Mouse (Mus musculus) midbrain, embryonic 15.5 days (tissue): ENCODE results near the gene B3galnt1. TPM values are rescaled to one million over a fixed set of nuclear protein-coding genes. Genes with fewer than 3 reads are reported as not detected.
A peak's percentile ranks its signal among the peaks of the same experiment; 100 is the strongest.

Experiments
- ATAC-seq: fragments of 200-750 bp; cut with Nextera tagmentation; replicated peaks from 2 replicates; pipeline ENCODE4 v1.8.0; 2017; ENCODE audit warnings: moderate TSS enrichment
- H3K27ac ChIP-seq: fragments of 300-500 bp; sonication (generic); 2 replicates; pipeline ENCODE4 v1.5.1; 2015; ENCODE audit warnings: mild to moderate bottlenecking, inconsistent platforms
- H3K27me3 ChIP-seq: fragments of 300-500 bp; sonication (generic); replicated peaks from 2 replicates; pipeline ENCODE4 v1.6.1; 2015; ENCODE audit warnings: inconsistent platforms
- H3K36me3 ChIP-seq: fragments of 300-500 bp; sonication (generic); replicated peaks from 2 replicates; pipeline ENCODE4 v1.6.1; 2015; ENCODE audit warnings: inconsistent platforms
- H3K4me1 ChIP-seq: fragments of 300-500 bp; sonication (generic); 2 replicates; pipeline ENCODE4 v1.6.1; 2015; ENCODE audit warnings: inconsistent platforms
- H3K4me2 ChIP-seq: fragments of 300-500 bp; sonication (generic); 2 replicates; pipeline ENCODE4 v1.6.1; 2015; ENCODE audit warnings: inconsistent platforms, mild to moderate bottlenecking, moderate library complexity
- H3K4me3 ChIP-seq: fragments of 300-500 bp; sonication (generic); 2 replicates; pipeline ENCODE4 v1.5.1; 2015; ENCODE audit warnings: mild to moderate bottlenecking, inconsistent platforms
- H3K9ac ChIP-seq: fragments of 300-500 bp; sonication (generic); 2 replicates; pipeline ENCODE4 v1.6.1; 2015; ENCODE audit warnings: mild to moderate bottlenecking, inconsistent platforms
- H3K9me3 ChIP-seq: fragments of 300-500 bp; sonication (generic); 2 replicates; pipeline ENCODE4 v1.6.1; 2016; ENCODE audit warnings: inconsistent platforms
- WGBS: fragments of 180-500 bp; shearing (Covaris S2); methylation state at CpG from one replicate; pipeline ENCODE4 v1.1.7; 2015; ENCODE audit warnings: mixed read lengths; 5-methylcytosine and 5-hydroxymethylcytosine counted together
- polyA plus RNA-seq: library from polyadenylated mRNA; unstranded; fragments of >200 nt; fragmentation: Nextera tagmentation; extraction: Ambion mirVana; gene quantifications from 2 replicates; pipeline ENCODE4 v1.2.1, GENCODE M21; 2015

B3galnt1 gene
- polyA plus RNA-seq, 1 experiment from 2014 or later = 103 TPM

DNA sequence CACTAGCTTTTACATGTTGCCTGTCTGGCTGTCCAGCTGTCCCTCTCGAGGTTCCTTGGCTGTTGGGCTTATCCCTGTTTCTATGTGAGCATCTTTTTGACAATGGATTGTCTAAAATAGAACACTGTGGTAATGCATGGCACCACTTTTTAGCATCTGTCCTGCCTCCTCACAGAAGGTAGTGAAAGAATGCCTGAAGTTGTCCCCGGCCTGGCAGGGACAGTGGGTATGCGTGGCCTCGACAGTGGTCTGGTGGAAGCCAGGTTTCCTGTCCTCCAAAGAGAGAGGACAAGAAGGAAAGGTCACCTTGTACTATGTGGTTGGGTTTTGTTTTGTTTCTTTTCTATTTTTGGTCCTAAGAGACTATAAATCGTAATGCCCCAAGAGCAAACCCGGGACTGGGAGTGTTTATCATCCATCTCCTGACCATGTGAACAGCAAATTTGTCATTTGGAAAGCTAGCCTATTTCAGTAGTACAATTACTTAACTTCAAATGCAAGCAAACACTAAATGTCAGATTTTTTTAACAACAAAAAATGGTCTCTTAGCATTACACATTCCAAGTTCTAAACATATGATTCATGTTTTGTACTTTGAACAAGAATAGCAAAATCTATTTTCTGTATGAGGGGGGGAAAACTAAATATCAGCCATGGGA lies 39.3 kb downstream of the B3galnt1 start:
- Histone ChIP-seq H3K4me1 (no peaks in the 10 kb centered on the region), H3K4me2 (no peak overlapping the region), H3K4me3 (no peak overlapping the region), H3K9me3 (no peaks in the 10 kb centered on the region), H3K9ac (no peak overlapping the region), H3K27ac (no peak overlapping the region), H3K36me3 (no peaks in the 10 kb centered on the region), H3K27me3 (no peaks in the 10 kb centered on the region)
- no peak for ATAC-seq
- 91% methylated on average over 6 of the region's 6 CpGs for WGBS

DNA sequence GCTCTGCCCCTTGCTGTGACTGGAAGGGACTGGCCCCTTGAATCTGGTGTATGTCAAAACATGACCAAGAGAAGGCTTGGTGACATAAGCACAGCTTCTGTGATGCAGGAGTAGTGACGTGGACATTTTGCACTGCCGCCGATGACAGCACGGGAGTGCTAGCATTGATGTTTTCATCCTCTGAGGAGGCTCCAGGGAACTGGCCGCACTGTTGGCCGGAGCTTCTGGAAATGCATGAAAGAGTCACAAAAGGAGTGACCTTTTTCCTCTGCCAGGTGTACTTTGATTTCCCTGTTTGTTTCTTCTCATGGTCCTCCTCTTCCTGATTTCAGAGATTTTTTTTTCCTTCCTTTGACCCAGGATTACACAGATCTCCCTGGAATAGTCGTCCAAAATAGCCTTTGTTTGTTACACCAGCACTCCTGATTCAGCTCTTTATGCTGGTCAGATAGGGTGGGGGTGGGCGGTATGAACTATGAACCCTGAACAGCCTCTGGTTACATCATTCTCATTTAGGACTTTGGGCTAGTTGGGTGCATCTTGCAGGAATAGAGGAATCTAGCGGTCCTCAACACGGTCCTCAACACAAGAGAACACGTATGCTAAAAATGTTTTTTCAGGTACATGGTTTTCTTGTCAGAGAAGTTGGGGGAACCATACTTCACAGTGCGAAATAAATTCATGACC lies 42.5 kb downstream of the B3galnt1 start:
- no peak; the same call in 1 of the 2 replicates for ATAC-seq
- 75% methylated on average over 12 of the region's 12 CpGs for WGBS
- no peak overlapping the region for H3K9ac ChIP-seq
- no peaks in the 10 kb centered on the region for H3K27me3 ChIP-seq
- no peaks in the 10 kb centered on the region for H3K36me3 ChIP-seq
- no peak overlapping the region for H3K4me3 ChIP-seq
- no peak overlapping the region for H3K27ac ChIP-seq
- no peak overlapping the region for H3K4me2 ChIP-seq
- no peaks in the 10 kb centered on the region for H3K9me3 ChIP-seq
- no peaks in the 10 kb centered on the region for H3K4me1 ChIP-seq

DNA sequence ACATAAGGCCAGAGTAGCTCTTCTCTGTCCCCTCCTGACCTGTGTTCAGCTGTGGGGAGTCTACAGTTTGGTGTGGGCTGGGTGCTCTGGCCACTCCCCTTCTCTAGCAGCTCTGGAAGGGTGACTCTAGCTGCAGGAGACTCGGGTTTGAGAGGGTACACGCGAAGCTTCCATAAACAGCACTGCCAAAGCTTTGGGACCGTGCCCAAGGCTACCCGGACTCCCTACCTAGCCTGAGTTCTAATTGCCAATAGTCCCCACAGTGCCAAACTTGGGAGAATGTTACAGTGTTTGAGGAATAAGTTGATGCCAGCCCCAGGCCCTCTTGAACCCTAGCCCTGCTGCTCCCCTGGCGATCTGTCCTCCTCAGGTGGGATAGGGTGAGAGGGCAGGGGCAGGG lies 43.2 kb downstream of the B3galnt1 start:
- ATAC-seq = no peak
- Histone ChIP-seq H3K4me3 (no peak overlapping the region), H3K4me1 (no peaks in the 10 kb centered on the region), H3K4me2 (no peak overlapping the region), H3K36me3 (no peaks in the 10 kb centered on the region), H3K9me3 (no peaks in the 10 kb centered on the region), H3K27ac (no peak overlapping the region), H3K27me3 (no peaks in the 10 kb centered on the region), H3K9ac (no peak overlapping the region)
- 87% methylated on average over 6 of the region's 6 CpGs for WGBS

DNA sequence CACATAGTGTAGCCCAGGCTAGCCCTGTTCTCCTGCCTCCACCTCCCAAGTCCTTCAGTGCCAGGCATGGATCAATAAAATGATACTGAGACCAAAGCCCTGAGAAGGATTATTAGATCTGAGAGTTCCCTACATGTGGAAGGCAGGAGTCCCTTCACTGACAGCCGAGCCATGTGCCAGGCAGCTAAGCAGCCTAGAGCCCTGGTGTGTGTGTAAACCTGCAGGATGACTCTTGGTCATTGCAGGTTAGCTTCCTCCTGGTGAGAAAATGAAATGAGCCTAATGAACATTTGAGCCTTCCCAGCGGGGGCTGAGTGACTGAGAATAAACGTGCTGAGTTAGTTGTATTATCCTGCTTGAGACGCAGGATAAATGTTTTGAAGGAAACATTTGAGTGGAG lies 49.2 kb downstream of the B3galnt1 start:
- no peaks in the 10 kb centered on the region for H3K27me3 ChIP-seq
- no peaks in the 10 kb centered on the region for H3K9me3 ChIP-seq
- ATAC-seq = no peak
- H3K27ac ChIP-seq = no peak overlapping the region
- 73% methylated on average over 4 of the region's 4 CpGs for WGBS
- no peak overlapping the region for H3K4me2 ChIP-seq
- no peak overlapping the region for H3K9ac ChIP-seq
- H3K4me1 ChIP-seq = peaks cover 4% of the 10 kb centered on the region; the same call in 1 of the 2 replicates
- H3K4me3 ChIP-seq = no peak overlapping the region
- H3K36me3 ChIP-seq = no peaks in the 10 kb centered on the region

DNA sequence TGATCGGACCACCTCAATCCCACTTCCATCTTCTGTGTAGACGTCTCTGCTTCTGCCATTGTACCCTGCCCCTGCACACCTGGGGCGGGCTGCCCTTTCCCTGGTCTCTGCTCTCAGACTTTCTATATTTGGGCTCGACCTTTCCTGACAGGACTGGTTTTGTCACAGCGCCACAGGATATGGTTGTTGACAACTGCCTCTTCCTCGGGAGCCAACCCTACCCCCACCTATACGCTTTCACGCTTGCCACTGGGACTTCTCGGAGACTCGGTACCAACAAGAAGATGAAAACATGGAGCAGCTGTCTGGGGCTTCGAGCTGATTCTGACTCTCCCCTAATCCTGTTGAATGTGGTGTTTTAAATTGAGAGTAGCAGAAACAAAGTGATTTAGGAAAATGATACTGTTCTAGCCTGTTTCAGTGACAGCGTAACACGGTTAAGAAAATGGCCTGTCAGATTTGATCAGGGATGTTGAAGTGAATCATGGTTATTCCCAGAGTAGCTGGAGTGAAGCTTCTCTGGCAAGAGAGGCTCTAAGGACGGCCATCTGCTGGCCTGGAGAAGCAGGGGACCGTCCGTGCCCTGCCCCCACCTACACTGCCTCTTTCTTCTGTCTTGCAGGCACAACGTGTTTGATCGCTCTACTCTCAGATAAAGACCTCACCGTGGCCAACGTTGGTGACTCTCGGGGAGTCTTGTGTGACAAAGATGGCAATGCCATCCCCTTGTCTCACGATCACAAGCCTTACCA lies 49.9 kb downstream of the B3galnt1 start:
- Histone ChIP-seq H3K9me3 (no peaks in the 10 kb centered on the region), H3K4me1 (peaks cover 4% of the 10 kb centered on the region; the same call in 1 of the 2 replicates), H3K9ac (no peak overlapping the region), H3K27me3 (no peaks in the 10 kb centered on the region), H3K27ac (no peak overlapping the region), H3K4me3 (no peak overlapping the region), H3K4me2 (no peak overlapping the region), H3K36me3 (no peaks in the 10 kb centered on the region)
- 74% methylated on average over 22 of the region's 22 CpGs for WGBS
- no peak for ATAC-seq

GRCm38 (mm10) chr3:69545017-69545416 lies 53.7 kb downstream of the B3galnt1 start:
- Histone ChIP-seq H3K27ac (peak overlapping the region; percentile 22; the same call in 1 of the 2 replicates), H3K4me2 (no peak overlapping the region), H3K4me1 (peaks cover 4% of the 10 kb centered on the region; the same call in 1 of the 2 replicates), H3K9me3 (no peaks in the 10 kb centered on the region), H3K36me3 (no peaks in the 10 kb centered on the region), H3K27me3 (no peaks in the 10 kb centered on the region), H3K4me3 (no peak overlapping the region), H3K9ac (no peak overlapping the region)
- 56% methylated on average over 5 of the region's 5 CpGs for WGBS
- peak; percentile 48 for ATAC-seq

DNA sequence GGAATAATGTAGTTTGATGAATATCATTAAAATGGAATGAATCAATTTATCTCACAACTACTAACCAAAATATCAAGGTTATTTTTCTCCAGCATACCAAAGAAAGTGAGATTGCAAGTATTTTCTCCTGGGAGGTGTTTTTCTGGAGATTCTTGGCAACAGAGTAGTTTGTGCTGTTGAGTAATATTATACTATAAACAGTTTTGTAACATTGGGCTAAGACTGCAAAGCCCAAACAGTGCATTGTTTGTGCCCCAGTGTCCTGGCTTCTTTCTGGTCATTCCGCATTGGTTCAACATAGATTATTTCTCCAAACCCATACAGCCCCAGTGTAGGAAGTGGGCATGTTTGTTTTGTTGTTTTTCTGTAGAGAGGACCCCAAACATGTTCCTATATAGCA lies 55.0 kb downstream of the B3galnt1 start:
- 100% methylated on average over 1 of the region's 1 CpGs for WGBS
- Histone ChIP-seq H3K27ac (no peak overlapping the region), H3K9me3 (no peaks in the 10 kb centered on the region), H3K36me3 (no peaks in the 10 kb centered on the region), H3K4me2 (no peak overlapping the region), H3K4me1 (peaks cover 14% of the 10 kb centered on the region), H3K9ac (no peak overlapping the region), H3K27me3 (no peaks in the 10 kb centered on the region), H3K4me3 (no peak overlapping the region)
- ATAC-seq = no peak

GRCm38 (mm10) chr3:69542962-69543361 lies 55.8 kb downstream of the B3galnt1 start:
- Histone ChIP-seq H3K9ac (no peak overlapping the region), H3K36me3 (no peaks in the 10 kb centered on the region), H3K4me3 (no peak overlapping the region), H3K9me3 (no peaks in the 10 kb centered on the region), H3K27ac (no peak overlapping the region), H3K27me3 (no peaks in the 10 kb centered on the region), H3K4me1 (peaks cover 14% of the 10 kb centered on the region), H3K4me2 (no peak overlapping the region)
- no peak; the same call in 1 of the 2 replicates for ATAC-seq
- WGBS = 52% methylated on average over 8 of the region's 8 CpGs

DNA sequence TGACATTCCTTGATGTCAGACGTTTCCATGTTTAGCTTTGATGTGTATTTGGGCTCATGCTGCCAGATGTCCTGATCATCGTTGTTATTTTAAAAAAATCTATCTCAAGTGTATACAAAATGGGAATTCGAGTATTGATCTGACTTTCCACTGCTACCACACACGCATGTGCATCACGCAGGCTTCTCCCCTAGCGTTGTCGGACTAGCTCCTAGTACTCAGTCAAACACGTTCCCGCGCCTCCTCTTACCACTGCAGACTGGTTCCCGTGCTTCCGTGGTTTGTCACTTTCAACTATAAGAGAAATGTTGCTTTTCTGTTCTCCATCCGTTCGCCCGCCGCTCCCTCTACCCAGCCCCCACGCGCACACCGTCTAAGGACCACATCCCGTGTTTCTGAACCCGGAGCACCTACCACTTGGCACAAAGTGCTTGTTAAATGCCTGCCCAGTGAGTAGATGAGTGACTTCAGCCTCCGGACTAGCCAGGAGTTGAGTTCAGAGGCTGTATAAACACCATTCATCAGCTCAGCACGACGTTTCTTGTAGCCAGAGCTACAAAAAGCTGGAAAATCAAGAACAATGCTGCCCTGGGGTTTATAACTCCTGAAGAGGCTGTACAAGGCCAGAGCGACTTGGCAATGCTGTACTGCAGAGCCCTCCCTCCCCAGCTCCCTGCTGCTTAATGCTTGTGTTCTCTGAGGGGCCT lies 62.7 kb downstream of the B3galnt1 start:
- WGBS = 30% methylated on average over 25 of the region's 25 CpGs
- no peaks in the 10 kb centered on the region for H3K9me3 ChIP-seq
- H3K4me2 ChIP-seq = peak overlapping the region; percentile 24
- peak; percentile 70 for ATAC-seq
- H3K27ac ChIP-seq = peak overlapping the region; percentile 62
- H3K4me3 ChIP-seq = no peak overlapping the region
- H3K4me1 ChIP-seq = peaks cover 41% of the 10 kb centered on the region
- no peaks in the 10 kb centered on the region for H3K27me3 ChIP-seq
- H3K9ac ChIP-seq = no peak overlapping the region
- no peaks in the 10 kb centered on the region for H3K36me3 ChIP-seq

DNA sequence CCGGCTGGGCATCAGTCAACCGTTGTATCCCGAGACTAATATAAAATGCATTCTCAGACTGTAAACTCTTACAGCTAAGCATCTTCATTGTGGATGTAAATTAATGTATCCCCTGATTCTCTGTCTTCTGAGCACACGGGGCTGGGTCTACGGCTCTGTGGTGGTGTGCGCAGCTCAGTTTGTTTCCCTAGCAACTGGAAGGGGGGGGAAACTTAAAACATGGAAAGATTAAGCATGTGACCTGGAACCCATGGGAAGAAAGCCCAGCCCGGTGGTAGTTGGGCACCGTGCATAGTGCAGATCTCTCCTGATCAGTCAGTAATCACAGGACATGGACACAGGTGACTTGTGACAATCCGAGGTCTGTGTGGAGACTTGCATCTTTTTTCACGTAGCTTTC lies 63.3 kb downstream of the B3galnt1 start:
- H3K4me3 ChIP-seq = no peak overlapping the region
- H3K4me1 ChIP-seq = peaks cover 41% of the 10 kb centered on the region
- no peaks in the 10 kb centered on the region for H3K27me3 ChIP-seq
- H3K27ac ChIP-seq = peak overlapping the region; percentile 62
- no peaks in the 10 kb centered on the region for H3K36me3 ChIP-seq
- WGBS = 26% methylated on average over 10 of the region's 10 CpGs
- no peak overlapping the region for H3K9ac ChIP-seq
- ATAC-seq = peak; percentile 78
- H3K4me2 ChIP-seq = peak overlapping the region; percentile 24
- H3K9me3 ChIP-seq = no peaks in the 10 kb centered on the region

DNA sequence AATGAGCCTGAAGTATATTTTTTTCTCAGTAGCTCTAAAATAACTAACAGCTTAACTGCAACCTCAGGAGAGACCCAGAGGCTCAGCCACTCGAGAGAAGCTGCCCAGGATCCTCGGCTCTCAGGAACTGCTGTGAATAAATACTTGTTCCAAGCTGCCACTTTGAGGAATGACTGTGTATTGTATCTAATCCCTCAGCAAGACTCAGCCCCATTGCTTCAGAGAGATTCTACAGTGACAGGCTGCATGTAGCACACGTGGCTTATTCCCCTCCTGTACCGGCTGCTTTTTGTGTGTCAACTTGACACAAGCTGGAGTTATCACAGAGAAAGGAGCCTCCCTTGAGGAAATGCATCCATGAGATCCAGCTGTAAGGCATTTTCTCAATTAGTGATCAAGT lies 66.1 kb downstream of the B3galnt1 start:
- Histone ChIP-seq H3K4me3 (no peak overlapping the region), H3K27ac (no peak overlapping the region), H3K9me3 (no peaks in the 10 kb centered on the region), H3K27me3 (no peaks in the 10 kb centered on the region), H3K36me3 (no peaks in the 10 kb centered on the region), H3K9ac (no peak overlapping the region), H3K4me1 (peaks cover 31% of the 10 kb centered on the region), H3K4me2 (no peak overlapping the region)
- ATAC-seq = no peak
- 43% methylated on average over 4 of the region's 4 CpGs for WGBS

GRCm38 (mm10) chr3:69531511-69531910 lies 67.2 kb downstream of the B3galnt1 start:
- no peaks in the 10 kb centered on the region for H3K27me3 ChIP-seq
- H3K27ac ChIP-seq = no peak overlapping the region
- no peak for ATAC-seq
- H3K4me1 ChIP-seq = peaks cover 21% of the 10 kb centered on the region
- no peaks in the 10 kb centered on the region for H3K9me3 ChIP-seq
- no peak overlapping the region for H3K4me3 ChIP-seq
- WGBS = 70% methylated on average over 9 of the region's 9 CpGs
- no peaks in the 10 kb centered on the region for H3K36me3 ChIP-seq
- no peak overlapping the region for H3K9ac ChIP-seq
- H3K4me2 ChIP-seq = no peak overlapping the region
